Mouse (Mus musculus) monocyte, adult 2 months (primary cell): ENCODE measurements around the gene Rhbdl1.

ENCODE experiments used
- DNase-seq, 2 experiments: peaks; one replicate each; pipeline ENCODE4 v3.0.0; 2022; ENCODE audit warnings: low spot score in 2 of 2, low read depth in 1 of 2

Rhbdl1 gene

GRCm38 (mm10) chr17:25841117-25841880 lies 4.2 kb upstream of the Rhbdl1 start, which contains the start of gene Gm20683:
Gene Gm20683 (minus strand): TSS chr17:25841763.
- no peak for DNase-seq

- DNase-seq, result no peak
These were observed 3.4 kb upstream of the Rhbdl1 start for GRCm38 (mm10) chr17:25840519-25840918.

- DNase-seq, result no peak
These were observed 2.5 kb upstream of the Rhbdl1 start for GRCm38 (mm10) chr17:25839455-25840235.

DNA sequence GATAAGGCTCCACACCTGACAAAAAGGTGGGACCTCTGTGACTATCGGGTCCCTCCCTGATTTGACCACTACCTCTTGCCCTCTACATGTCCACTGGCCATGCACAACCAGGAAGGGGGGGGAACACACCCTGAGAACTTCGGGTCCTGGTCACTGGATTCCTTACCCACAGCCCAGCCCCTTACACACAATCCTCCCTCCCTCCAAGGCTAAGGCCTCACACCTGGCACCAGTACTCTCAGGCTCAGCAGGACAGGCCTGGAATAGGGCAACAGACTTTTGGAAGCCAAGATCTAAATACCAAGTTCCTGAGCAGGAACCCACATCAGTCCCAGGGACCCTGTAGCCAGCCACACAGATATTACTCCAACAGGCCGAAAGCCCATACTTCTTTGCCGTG lies 1.8 kb upstream of the Rhbdl1 start:
- DNase-seq, result no peak

- no peak for DNase-seq
These were observed 438 bp upstream of the Rhbdl1 start for GRCm38 (mm10) chr17:25837533-25837932.

GRCm38 (mm10) chr17:25836397-25837075 lies 559 bp downstream of the Rhbdl1 start:
- no peak for DNase-seq

GRCm38 (mm10) chr17:25835816-25836215 lies 1.3 kb downstream of the Rhbdl1 start:
- DNase-seq, result no peak

- DNase-seq, result no peak
These were observed 1.8 kb downstream of the Rhbdl1 start for GRCm38 (mm10) chr17:25835301-25835700.

- DNase-seq, result no peak
These were observed 2.4 kb downstream of the Rhbdl1 start for GRCm38 (mm10) chr17:25834595-25835222.

DNA sequence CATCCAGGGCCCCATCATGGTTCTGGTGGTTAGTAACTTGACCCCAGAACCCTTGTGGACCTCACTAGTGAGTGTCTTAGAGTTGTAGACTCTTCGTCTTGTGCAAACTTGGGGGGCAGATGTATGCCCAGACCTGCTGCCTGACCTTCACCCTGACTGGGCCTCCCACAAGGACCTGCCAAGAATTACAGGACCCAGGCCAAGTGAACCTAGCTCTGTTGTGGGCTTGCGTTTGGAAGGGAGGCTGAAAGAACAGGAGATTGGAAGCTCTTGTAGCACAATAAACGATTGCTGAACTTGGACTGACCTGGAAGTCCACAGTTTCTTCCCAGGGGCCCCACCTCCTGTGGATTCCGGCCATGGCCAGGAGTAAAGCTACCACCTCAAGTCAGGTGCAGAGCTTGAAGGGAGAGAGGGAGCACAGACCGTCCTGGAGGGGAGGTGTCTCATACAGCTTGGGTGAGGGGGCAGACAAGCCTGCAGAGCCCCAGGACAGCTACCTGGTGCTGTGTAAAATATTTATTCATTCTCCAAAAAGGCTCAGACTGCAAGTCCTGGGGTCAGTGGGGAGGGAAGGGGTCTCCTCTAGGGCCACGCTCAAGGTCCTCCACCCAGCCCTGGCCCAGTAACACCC lies 3.0 kb downstream of the Rhbdl1 start:
- no peak for DNase-seq

GRCm38 (mm10) chr17:25833291-25833663 lies 3.8 kb downstream of the Rhbdl1 start, which contains the start of gene Stub1:
Gene Stub1 (minus strand): TSS chr17:25833404.
- peak in 1 of 2 experiments; percentile 65 for DNase-seq

DNA sequence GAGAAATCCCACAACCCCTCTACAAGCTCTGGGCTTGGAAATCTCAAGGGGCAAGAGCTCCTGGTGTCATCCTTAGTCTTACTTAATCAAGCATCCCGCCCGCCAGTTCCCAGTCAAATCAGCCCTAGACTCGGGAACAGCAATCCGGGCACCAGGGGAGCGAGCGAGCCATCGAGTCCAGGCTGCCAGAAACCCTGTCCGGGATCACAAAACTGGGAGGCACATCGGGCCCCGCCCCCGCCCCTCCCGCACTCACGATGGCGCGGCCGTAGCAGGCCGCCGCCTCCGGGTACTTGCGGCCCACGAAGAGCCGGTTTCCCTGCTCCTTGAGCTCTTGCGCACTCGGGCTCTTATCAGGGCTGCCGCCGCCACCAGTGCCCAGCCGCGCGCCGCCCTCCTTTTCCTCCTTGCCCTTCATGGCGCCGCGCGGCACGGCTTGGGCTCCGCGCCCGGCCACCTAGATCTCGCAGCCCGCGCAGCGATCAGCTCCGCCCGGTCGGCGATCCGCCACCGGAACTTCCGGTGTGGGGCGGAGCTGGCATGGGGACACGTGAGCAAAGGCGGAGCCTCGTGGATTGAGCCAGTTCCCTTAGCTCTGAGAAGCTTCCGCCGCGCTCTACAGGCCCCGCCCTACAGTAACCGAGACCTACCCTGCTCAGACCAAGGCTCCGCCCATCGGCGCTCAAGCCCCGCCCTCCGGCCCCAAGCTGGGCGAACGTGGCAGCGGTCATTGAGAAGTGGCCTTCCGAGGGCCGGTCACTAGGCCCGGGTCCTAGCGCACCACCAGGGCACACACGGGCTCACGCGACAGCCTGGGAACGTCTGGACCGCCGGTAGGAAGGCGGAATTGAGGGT lies 4.4 kb downstream of the Rhbdl1 start:
- DNase-seq, result peak; percentile 94 to 98

DNA sequence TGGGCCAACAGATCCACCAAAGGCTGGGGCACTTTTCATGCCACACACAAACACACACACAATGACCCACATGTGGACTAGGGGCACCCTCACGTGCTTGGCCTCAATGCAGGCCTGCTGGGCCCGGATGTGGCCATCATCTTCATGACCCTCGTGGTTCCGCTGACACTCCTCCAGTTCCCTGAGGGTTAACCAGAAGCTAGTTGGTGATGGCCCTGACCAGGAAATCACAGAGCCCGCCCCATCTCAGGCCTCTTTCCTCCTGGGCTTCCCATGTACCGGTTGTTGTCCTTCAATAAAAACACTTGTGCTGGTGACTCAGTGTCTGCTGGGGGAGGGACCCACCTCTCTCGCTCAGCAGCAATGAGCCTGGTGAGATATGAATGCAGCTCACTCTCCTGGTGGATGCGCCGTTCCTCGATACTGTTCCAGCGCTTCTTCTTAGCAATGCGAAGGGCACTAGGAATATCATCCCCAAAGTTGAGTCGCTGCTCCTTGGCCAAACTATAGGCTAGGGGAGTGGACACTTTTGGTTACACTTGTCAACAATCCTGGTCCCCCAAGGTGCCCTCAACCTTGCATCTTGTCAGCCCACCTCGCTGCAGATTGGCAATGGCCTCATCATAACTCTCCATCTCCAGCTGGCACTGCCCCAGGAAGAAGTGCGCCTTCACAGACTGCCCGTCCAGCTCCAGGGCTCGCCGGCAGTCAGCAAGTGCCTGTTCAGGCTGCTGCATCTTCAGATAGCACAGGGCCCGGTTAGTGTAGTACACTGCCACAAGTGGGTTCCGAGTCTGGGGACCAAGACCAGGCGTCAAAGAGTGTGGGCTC lies 5.4 kb downstream of the Rhbdl1 start:
- no peak for DNase-seq

DNA sequence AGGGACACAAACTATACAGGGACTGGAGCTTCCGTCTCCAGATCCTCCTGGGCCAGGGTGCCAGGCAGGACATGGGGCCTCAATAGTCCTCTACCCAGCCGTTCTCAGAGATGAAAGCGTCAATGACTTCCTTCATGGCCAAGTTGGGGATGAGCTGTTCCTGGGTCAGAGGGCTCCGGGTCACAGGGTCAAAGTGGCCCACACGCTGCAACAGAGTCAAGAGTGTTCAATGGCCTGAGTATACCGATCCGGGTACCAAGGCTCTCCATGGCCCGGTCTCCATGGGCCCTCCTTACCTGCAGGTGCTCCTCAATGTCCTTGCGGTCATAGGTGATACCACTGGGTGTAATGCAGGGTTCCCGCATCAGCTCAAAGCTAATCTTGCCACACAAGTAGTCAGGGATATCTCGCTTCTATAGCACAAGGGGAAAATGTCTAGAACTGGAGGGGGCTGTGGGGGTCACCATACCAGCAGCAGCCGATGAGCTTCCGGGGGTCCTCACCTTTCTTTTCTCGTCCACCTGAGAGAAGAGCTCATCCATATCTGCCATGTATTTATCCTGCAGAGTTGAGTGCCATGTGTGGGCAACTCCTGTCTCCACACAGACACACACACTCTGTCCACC lies 6.2 kb downstream of the Rhbdl1 start:
- no peak for DNase-seq

GRCm38 (mm10) chr17:25830200-25830753 lies 6.8 kb downstream of the Rhbdl1 start:
- no peak for DNase-seq

GRCm38 (mm10) chr17:25829558-25830017 lies 7.5 kb downstream of the Rhbdl1 start:
- no peak for DNase-seq

GRCm38 (mm10) chr17:25828712-25829557 lies 8.2 kb downstream of the Rhbdl1 start, which contains the start of gene Jmjd8:
Gene Jmjd8 (plus strand): TSS chr17:25828867.
- no peak for DNase-seq
